Mouse (Mus musculus) midbrain, embryonic 13.5 days (tissue): ENCODE measurements around the gene Crabp1. TPM values are rescaled to one million over a fixed set of nuclear protein-coding genes. Genes with fewer than 3 reads are reported as not detected.

Experiments used
- ATAC-seq: fragments of 200-750 bp; cut with Nextera tagmentation; 2 replicates; pipeline ENCODE4 v1.8.0; 2017; ENCODE audit warnings: mild to moderate bottlenecking, moderate TSS enrichment, moderate library complexity
- H3K27ac ChIP-seq: fragments of 300-500 bp; sonication (generic); 2 replicates; pipeline ENCODE4 v1.5.1; 2015; ENCODE audit warnings: inconsistent platforms, mild to moderate bottlenecking, moderate library complexity
- H3K27me3 ChIP-seq: fragments of 300-500 bp; sonication (generic); 2 replicates; pipeline ENCODE4 v1.6.1; 2015; ENCODE audit warnings: mild to moderate bottlenecking, inconsistent platforms
- H3K36me3 ChIP-seq: fragments of 300-500 bp; sonication (generic); 2 replicates; pipeline ENCODE4 v1.6.1; 2015; ENCODE audit warnings: mild to moderate bottlenecking, inconsistent platforms
- H3K4me1 ChIP-seq: fragments of 300-500 bp; sonication (generic); replicated peaks from 2 replicates; pipeline ENCODE4 v1.6.1; 2015; ENCODE audit warnings: inconsistent platforms
- H3K4me2 ChIP-seq: fragments of 300-500 bp; sonication (generic); replicated peaks from 2 replicates; pipeline ENCODE4 v1.6.1; 2015; ENCODE audit warnings: moderate library complexity, mild to moderate bottlenecking, inconsistent platforms
- H3K4me3 ChIP-seq: fragments of 300-500 bp; sonication (generic); replicated peaks from 2 replicates; pipeline ENCODE4 v1.5.1; 2015; ENCODE audit warnings: mild to moderate bottlenecking, inconsistent platforms
- H3K9ac ChIP-seq: fragments of 300-500 bp; sonication (generic); replicated peaks from 2 replicates; pipeline ENCODE4 v1.6.1; 2015; ENCODE audit warnings: mild to moderate bottlenecking, inconsistent platforms
- H3K9me3 ChIP-seq: fragments of 300-500 bp; sonication (generic); 2 replicates; pipeline ENCODE4 v1.6.1; 2016; ENCODE audit warnings: mild to moderate bottlenecking, inconsistent platforms
- whole genome bisulfite sequencing: fragments of 180-500 bp; shearing (Covaris S2); methylation state at CpG from one replicate; pipeline ENCODE4 v1.1.7; 2015; 5-methylcytosine and 5-hydroxymethylcytosine counted together
- polyA plus RNA-seq: library from polyadenylated mRNA; unstranded; fragments of >200 nt; fragmentation: Nextera tagmentation; extraction: Ambion mirVana; gene quantifications from 2 replicates; pipeline ENCODE4 v1.2.1, GENCODE M21; 2015

The Crabp1 gene
- polyA plus RNA-seq, 1 experiment from 2014 or later: 83.3 TPM

- H3K4me1 ChIP-seq: 0 out of 2 replicates have a peak, but pooled peaks cover under 1% of the 10 kb centered on the region
- no peak overlapping the region for H3K27ac ChIP-seq
- no peak overlapping the region for H3K4me2 ChIP-seq
- 68% methylated on average over 15 of the region's 15 CpGs for WGBS
- no peaks in the 10 kb centered on the region for H3K27me3 ChIP-seq
- no peaks in the 10 kb centered on the region for H3K9me3 ChIP-seq
- H3K4me3 ChIP-seq: no peak overlapping the region
- no peaks in the 10 kb centered on the region for H3K36me3 ChIP-seq
- ATAC-seq: no peak
- no peak overlapping the region for H3K9ac ChIP-seq
Observed at GRCm38 (mm10) chr9:54782504-54782903, 18.0 kb downstream of the Crabp1 start.

DNA sequence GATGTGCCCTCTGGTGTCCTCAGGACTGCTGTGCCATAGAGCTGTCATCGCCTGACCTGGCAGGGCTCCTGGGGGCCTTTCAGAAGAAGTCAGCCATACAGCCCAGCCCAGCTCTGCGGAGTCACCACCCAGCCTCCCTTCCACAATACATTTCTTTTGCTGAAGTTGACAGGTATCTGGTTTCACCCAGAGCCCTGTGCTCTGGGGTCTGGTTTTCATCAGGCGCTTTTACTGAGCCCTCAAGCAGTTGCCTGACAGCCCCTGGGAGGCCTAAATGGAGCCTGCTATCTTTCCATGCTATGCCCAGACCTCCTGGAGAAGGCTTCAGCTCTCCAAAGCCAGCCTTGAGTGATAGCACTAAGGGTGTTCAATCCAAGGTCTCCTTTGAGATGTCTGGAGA lies 19.5 kb downstream of the Crabp1 start:
- H3K4me1 ChIP-seq: 0 out of 2 replicates have a peak, but pooled peaks cover 7% of the 10 kb centered on the region
- WGBS: 47% methylated on average over 3 of the region's 3 CpGs
- H3K4me3 ChIP-seq: no peak overlapping the region
- no peak for ATAC-seq
- no peaks in the 10 kb centered on the region for H3K9me3 ChIP-seq
- no peak overlapping the region for H3K27ac ChIP-seq
- no peak overlapping the region for H3K9ac ChIP-seq
- H3K36me3 ChIP-seq: no peaks in the 10 kb centered on the region
- H3K27me3 ChIP-seq: no peaks in the 10 kb centered on the region
- no peak overlapping the region for H3K4me2 ChIP-seq

DNA sequence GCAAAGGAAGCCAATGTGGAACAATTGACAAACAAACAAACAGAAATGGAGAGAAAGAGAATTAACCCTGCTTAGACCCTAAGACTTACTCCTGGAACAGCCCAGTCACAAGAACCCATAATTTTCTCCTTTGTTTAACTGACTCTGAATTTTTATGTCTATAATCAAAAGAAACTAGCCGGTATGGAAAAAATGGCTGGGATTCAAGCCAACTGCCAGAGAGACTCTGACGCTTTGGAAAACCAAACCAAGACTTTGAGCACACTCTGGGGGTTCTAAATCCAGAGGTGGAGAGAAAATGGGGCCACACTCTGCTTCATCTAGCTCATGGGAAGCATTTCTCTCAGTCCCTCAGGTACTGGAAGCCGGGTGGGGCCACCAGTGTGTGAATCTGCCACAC lies 20.7 kb downstream of the Crabp1 start:
- no peak overlapping the region for H3K4me2 ChIP-seq
- H3K27ac ChIP-seq: no peak overlapping the region
- no peaks in the 10 kb centered on the region for H3K9me3 ChIP-seq
- ATAC-seq: no peak
- H3K36me3 ChIP-seq: no peaks in the 10 kb centered on the region
- no peak overlapping the region for H3K9ac ChIP-seq
- H3K4me1 ChIP-seq: 0 out of 2 replicates have a peak, but pooled peaks cover 7% of the 10 kb centered on the region
- WGBS: 90% methylated on average over 3 of the region's 3 CpGs
- H3K27me3 ChIP-seq: no peaks in the 10 kb centered on the region
- no peak overlapping the region for H3K4me3 ChIP-seq

DNA sequence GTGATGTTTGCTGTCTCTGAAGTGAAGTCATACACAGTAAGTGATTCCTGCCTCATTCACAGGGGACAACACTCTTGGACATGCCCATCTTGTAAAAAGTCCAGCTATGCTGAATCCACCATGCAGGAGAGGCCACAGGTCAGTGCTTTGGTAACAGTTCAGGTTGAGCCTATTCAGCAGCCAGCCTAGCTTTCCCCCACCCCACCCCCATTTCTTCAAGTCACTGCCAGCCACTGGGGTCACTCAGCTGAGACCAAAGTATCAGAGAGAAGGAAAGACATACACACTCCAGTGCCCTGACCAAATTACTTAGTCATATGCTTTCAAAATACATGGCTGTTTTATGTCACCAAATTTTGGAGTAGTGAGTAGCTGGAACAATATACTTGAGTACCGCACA lies 21.5 kb downstream of the Crabp1 start:
- 100% methylated on average over 1 of the region's 1 CpGs for WGBS
- H3K9me3 ChIP-seq: no peaks in the 10 kb centered on the region
- no peak overlapping the region for H3K4me2 ChIP-seq
- no peak for ATAC-seq
- H3K27me3 ChIP-seq: no peaks in the 10 kb centered on the region
- no peaks in the 10 kb centered on the region for H3K36me3 ChIP-seq
- H3K27ac ChIP-seq: no peak overlapping the region
- no peak overlapping the region for H3K4me3 ChIP-seq
- H3K9ac ChIP-seq: no peak overlapping the region
- H3K4me1 ChIP-seq: 0 out of 2 replicates have a peak, but pooled peaks cover 7% of the 10 kb centered on the region

GRCm38 (mm10) chr9:54787760-54788159 lies 23.2 kb downstream of the Crabp1 start:
- H3K27ac ChIP-seq: no peak overlapping the region
- no peak overlapping the region for H3K4me2 ChIP-seq
- peak; percentile 74 for ATAC-seq
- H3K9me3 ChIP-seq: no peaks in the 10 kb centered on the region
- WGBS: 56% methylated on average over 8 of the region's 8 CpGs
- H3K4me1 ChIP-seq: 0 out of 2 replicates have a peak, but pooled peaks cover 7% of the 10 kb centered on the region
- no peak overlapping the region for H3K9ac ChIP-seq
- no peaks in the 10 kb centered on the region for H3K27me3 ChIP-seq
- no peaks in the 10 kb centered on the region for H3K36me3 ChIP-seq
- no peak overlapping the region for H3K4me3 ChIP-seq

GRCm38 (mm10) chr9:54790271-54790670 lies 25.7 kb downstream of the Crabp1 start:
- Histone ChIP-seq H3K9me3 (no peaks in the 10 kb centered on the region), H3K4me2 (no peak overlapping the region), H3K27me3 (no peaks in the 10 kb centered on the region), H3K9ac (no peak overlapping the region), H3K36me3 (no peaks in the 10 kb centered on the region), H3K27ac (no peak overlapping the region), H3K4me1 (0 out of 2 replicates have a peak, but pooled peaks cover 7% of the 10 kb centered on the region), H3K4me3 (no peak overlapping the region)
- 69% methylated on average over 5 of the region's 5 CpGs for WGBS
- ATAC-seq: no peak

GRCm38 (mm10) chr9:54801460-54801961 lies 37.0 kb downstream of the Crabp1 start:
- H3K9ac ChIP-seq: no peak overlapping the region
- no peaks in the 10 kb centered on the region for H3K9me3 ChIP-seq
- H3K27ac ChIP-seq: no peak overlapping the region
- WGBS: 39% methylated on average over 10 of the region's 10 CpGs
- H3K4me2 ChIP-seq: no peak overlapping the region
- H3K27me3 ChIP-seq: no peaks in the 10 kb centered on the region
- no peak overlapping the region for H3K4me3 ChIP-seq
- H3K4me1 ChIP-seq: no peaks in the 10 kb centered on the region
- H3K36me3 ChIP-seq: no peaks in the 10 kb centered on the region
- no peak for ATAC-seq

DNA sequence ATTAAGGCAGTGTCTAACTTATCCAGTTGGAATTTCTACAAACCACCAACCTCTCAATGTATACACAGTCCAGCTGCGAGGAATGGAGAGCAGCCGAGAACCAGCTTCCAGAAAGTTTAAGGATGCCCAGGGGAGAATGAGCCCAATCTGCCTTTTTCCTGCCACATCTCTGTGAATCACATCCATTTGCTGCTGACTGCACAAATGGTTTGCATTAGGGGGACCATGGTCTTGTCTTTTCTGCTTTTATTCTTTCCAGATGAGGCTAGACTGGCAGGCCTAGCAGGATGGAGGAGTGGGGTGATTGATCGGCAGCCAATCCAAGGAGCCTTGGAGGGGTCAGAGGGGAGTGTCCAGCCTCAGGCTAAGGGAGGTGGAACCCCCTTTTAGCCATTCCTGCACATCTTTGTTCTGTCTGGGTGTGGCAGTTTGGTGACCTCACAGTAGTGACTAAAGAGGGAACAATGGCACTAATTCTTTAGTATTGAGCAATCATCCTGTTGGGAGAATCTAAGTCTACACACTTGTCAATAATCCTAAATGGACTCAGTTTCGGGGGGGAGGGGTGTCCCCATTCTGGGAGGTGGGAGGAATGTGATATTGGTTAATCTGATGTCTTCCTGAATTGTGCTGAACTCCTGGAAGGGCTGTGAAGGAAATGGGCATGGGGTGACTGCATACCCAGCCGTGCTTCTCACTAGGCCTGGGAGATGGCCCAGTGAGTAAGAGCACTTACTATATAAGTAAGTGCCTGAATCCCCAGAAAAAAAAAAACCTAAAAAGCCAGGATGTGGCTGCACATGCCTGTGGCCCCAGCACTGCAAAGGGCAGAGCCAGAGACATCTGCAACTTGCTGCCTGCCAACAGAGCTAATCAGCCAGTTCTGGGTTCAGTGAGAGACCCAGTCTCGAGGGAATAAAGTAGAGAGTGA lies 38.5 kb downstream of the Crabp1 start:
- Histone ChIP-seq H3K4me2 (no peak overlapping the region), H3K9me3 (no peaks in the 10 kb centered on the region), H3K4me1 (no peaks in the 10 kb centered on the region), H3K4me3 (no peak overlapping the region), H3K36me3 (no peaks in the 10 kb centered on the region), H3K9ac (no peak overlapping the region), H3K27me3 (no peaks in the 10 kb centered on the region), H3K27ac (no peak overlapping the region)
- no peak for ATAC-seq
- 60% methylated on average over 6 of the region's 6 CpGs for WGBS

- ATAC-seq: no peak
- H3K9me3 ChIP-seq: no peaks in the 10 kb centered on the region
- H3K36me3 ChIP-seq: no peaks in the 10 kb centered on the region
- H3K4me2 ChIP-seq: no peak overlapping the region
- no peaks in the 10 kb centered on the region for H3K27me3 ChIP-seq
- H3K4me3 ChIP-seq: no peak overlapping the region
- no peaks in the 10 kb centered on the region for H3K4me1 ChIP-seq
- WGBS: 85% methylated on average over 5 of the region's 5 CpGs
- no peak overlapping the region for H3K27ac ChIP-seq
- H3K9ac ChIP-seq: no peak overlapping the region
Observed at GRCm38 (mm10) chr9:54804351-54804750, 39.8 kb downstream of the Crabp1 start.

- no peak for ATAC-seq
Observed at GRCm38 (mm10) chr9:54807761-54808160, 43.2 kb downstream of the Crabp1 start.

DNA sequence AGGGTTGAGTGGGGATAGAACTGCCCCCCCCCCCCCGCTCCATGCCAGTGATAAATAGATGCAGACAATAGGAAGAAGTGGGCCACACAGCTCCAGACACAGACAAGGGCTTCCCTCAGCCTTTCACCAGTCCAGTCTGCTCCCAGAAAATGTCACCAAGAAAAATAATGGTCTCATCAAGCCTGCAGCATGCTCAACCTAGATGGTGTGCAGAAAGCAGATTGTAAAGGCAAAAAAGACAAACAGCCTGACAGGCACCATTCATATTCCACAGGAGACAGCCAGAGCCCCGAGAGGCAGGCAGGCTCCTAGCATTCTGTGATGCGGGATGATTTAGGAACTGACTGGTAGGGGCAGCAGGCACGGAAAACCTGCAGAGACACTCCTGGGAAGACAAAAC lies 45.4 kb downstream of the Crabp1 start:
- H3K4me3 ChIP-seq: no peak overlapping the region
- WGBS: 34% methylated on average over 4 of the region's 4 CpGs
- H3K9ac ChIP-seq: 0 out of 2 replicates have a peak overlapping the region, but pooled peaks have one; percentile 16
- no peak for ATAC-seq
- no peaks in the 10 kb centered on the region for H3K27me3 ChIP-seq
- H3K4me2 ChIP-seq: no peak overlapping the region
- no peak overlapping the region for H3K27ac ChIP-seq
- 0 out of 2 replicates have a peak, but pooled peaks cover 4% of the 10 kb centered on the region for H3K4me1 ChIP-seq
- H3K36me3 ChIP-seq: no peaks in the 10 kb centered on the region
- H3K9me3 ChIP-seq: no peaks in the 10 kb centered on the region

More at GRCm38 (mm10) chr9:54807761-54808160, 43.2 kb downstream of the Crabp1 start:
- no peak overlapping the region for H3K9ac ChIP-seq
- H3K36me3 ChIP-seq: no peaks in the 10 kb centered on the region
- 75% methylated on average over 4 of the region's 4 CpGs for WGBS
- no peaks in the 10 kb centered on the region for H3K9me3 ChIP-seq
- no peak overlapping the region for H3K4me2 ChIP-seq
- H3K4me1 ChIP-seq: 0 out of 2 replicates have a peak, but pooled peaks cover 4% of the 10 kb centered on the region
- no peak overlapping the region for H3K27ac ChIP-seq
- H3K27me3 ChIP-seq: no peaks in the 10 kb centered on the region
- no peak overlapping the region for H3K4me3 ChIP-seq

GRCm38 (mm10) chr9:54816508-54817201 lies 52.1 kb downstream of the Crabp1 start:
- H3K9me3 ChIP-seq: no peaks in the 10 kb centered on the region
- no peaks in the 10 kb centered on the region for H3K27me3 ChIP-seq
- H3K36me3 ChIP-seq: no peaks in the 10 kb centered on the region
- 0 out of 2 replicates have a peak, but pooled peaks cover 2% of the 10 kb centered on the region for H3K4me1 ChIP-seq
- H3K4me3 ChIP-seq: no peak overlapping the region
- no peak overlapping the region for H3K4me2 ChIP-seq
- WGBS: 69% methylated on average over 10 of the region's 10 CpGs
- no peak for ATAC-seq
- no peak overlapping the region for H3K27ac ChIP-seq
- no peak overlapping the region for H3K9ac ChIP-seq
